Mouse (Mus musculus) lung, postnatal 25 days (tissue): ENCODE measurements around the gene Psmd12.
"Not testable (repeated sequence)": the region's sequence is repeated elsewhere in the genome, so short reads cannot be mapped to it uniquely, and the experiment has no call there.

Experiments used
- DNase-seq: peaks from one replicate; pipeline ENCODE4 v3.0.0; 2022; ENCODE audit warnings: low spot score

Gene Psmd12

GRCm38 (mm10) chr11:107462478-107462877 lies 16.8 kb upstream of the Psmd12 start:
- DNase-seq = no peak

DNA sequence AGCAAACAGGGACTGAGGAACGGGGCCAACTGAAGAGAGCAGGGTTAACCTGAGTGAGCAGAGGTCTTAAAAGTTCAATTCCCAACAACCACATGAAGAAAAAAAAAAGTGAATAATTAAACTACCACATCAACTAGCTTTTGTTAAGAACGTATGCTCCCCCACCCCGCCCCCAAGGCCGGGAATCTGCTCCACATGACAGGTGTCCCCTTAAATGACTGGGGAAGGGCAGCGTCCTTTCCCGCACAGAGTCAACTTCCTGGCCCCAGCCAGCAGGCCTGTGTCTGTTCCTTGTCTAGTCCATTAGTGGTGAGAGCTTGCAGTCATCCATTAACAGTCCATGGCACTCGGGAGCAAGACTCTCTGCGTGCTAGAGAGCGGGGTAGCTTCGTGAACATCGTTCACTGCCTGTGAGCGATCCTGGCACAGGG lies 16.0 kb upstream of the Psmd12 start:
- no peak for DNase-seq

DNA sequence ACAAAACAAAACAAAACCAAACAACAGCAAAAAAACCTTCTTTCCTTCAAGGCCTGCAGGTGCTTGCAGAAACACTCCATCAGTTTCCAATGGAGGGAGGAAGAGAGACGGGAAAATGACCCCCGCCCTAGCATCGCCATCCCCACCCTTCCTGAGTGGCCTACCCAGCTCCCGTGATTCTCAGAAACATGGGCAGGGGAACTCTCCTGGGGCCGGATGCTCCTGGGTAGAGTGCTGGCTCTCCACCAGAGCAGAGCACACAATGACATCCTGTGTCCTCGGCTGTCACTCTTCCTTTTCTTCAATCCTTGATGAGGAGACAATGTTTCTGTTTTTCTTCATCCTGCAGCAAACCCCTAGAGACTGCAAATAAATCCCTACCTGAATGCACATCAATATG lies 15.1 kb upstream of the Psmd12 start:
- DNase-seq = peak; percentile 64

DNA sequence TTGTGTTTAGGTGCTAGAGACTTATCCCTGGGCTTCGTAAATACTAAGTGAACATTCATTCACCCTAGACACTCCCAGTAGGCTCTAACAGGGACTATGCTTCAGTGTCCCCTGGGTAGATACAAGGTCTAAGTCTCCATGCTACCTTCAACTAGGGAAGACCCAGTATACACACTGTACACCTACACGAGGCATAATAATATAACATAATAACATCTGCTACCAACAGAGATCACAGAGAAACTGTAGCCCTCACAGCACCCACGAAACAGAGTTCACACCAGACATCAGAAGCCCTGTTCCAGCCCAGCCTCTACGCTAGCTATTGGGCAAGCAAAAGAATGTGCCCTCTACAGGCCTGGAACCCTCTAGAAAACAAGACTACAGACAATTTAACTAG lies 14.2 kb upstream of the Psmd12 start:
- no peak for DNase-seq

- DNase-seq = no peak
These were observed 13.3 kb upstream of the Psmd12 start for GRCm38 (mm10) chr11:107465969-107466368.

GRCm38 (mm10) chr11:107466611-107467391 lies 12.5 kb upstream of the Psmd12 start:
- no peak for DNase-seq

- DNase-seq = no peak
These were observed 10.8 kb upstream of the Psmd12 start for GRCm38 (mm10) chr11:107468252-107469030.

DNA sequence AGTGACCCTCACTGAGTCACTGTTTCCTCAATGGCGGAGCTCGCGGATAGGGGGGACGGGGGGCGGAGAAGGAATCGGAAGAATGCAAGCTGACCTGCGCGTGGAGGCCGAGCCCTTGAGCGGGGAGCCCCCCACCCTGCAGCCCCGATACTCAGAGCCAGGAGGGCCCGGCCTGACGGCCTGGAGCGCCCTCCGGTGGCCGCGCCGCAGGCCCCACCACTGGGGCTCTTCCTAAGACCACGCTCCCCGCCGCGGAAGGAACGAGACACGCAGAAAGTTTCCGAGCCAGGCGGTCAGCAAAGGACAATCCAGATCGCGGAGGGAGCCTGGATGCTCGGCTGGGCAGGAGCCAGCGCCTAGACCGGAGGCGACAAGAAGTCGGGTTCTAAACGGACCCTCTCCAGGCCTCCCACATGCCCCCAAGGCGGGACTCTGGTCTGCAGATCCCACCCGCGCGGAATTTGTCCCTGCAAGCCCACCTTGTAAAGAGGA lies 10.2 kb upstream of the Psmd12 start:
- peak; percentile 72 for DNase-seq

DNA sequence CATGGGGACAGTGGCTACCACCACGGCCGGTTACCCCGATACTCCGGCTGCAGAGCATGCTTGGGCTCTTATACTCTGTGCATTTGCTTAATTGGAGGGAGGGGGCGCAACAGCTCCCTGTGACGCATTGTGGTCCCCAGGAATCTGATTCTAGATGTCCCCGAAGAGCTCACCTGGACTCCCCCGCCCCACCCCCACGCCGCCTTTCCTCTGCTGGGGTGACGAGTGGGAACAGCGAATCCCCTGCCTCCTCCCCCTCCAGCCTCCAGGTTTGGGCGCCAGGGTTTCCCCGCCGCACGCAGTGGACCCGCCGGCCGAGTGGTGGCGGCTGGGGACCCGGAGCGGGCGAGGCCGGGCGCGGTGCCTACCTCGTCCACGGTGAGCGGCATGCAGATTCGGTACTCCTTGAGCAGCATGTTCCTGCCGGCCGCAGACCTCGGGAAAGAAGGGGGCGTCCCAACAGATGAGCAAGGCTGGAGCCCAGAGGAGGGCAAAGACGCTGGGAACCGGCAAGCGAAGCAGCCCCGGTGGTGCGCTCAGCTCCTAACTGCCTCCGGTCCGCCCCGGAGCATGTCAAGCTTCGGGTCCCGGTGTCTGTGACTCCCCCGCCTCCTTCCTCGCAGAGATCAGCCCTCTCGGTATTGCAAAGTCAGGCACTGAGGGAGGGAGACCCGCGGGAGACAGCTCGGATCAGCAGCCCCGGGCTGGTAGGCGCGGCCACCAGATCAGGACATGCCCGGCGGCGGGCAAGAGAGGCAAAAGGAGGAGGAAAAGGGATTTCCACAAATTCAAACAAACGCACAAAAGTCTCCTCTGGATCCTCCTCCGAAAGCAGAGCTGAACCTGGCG lies 9.5 kb upstream of the Psmd12 start:
- DNase-seq = peak; percentile 47

GRCm38 (mm10) chr11:107470521-107471041 lies 8.7 kb upstream of the Psmd12 start, which contains the start of gene Pitpnc1:
Gene Pitpnc1 (minus strand): TSS chr11:107470699.
- peak; percentile 88 for DNase-seq

- DNase-seq = no peak
These were observed 8.1 kb upstream of the Psmd12 start for GRCm38 (mm10) chr11:107471071-107471720.

DNA sequence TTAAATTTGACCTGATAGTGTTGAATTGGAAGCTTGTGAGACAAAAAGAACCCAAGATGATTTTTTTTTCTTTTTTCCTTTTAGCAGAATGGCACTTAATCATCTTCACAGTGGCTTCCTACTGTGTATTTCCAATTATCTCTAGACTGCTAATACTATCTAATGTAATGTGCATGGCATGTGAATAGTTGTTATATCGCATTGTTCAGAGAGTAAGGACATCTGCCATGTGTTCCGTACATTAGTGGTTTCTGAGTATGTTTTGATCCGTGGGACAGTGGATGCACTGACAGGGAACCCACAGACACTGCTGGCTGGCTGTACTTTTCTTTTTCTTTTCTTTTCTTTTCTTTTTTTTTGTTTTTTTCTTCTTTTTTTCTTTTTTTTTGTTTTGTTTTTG lies 7.0 kb upstream of the Psmd12 start:
- DNase-seq = no peak

DNA sequence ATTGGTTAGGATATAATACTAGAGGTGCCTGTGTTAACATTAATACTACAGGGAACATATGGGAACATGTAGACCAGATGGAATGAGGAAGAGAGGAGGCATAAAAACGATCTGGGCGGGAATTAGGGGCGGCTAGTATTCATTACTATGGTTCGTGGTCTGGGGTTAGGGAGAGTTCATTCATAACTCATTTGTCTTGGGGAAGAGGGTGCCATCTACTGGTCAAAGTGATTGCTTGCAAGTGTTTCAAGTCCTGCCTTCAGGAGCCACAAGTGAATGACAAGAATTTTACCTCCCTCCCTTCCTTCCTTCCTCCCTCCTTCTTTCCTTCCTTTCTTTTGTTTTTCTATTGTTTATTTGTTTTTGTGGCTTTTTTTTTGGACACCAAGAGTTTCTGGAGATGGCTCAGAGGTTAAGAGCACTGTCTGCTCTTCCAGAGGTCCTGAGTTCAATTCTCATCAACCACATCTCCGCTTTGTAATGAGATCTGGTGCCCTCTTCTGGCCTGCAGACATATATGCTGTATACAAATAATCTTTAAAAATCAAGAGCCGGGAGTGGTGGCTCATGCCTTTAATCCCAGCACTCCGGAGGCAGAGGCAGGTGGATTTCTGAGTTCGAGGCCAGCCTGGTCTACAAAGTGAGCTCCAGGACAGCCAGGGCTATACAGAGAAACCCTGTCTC lies 6.0 kb upstream of the Psmd12 start:
- peak; percentile 82 for DNase-seq

GRCm38 (mm10) chr11:107479862-107480203 lies 549 bp downstream of the Psmd12 start:
- DNase-seq = no peak

- DNase-seq = no peak
These were observed 5.1 kb downstream of the Psmd12 start for GRCm38 (mm10) chr11:107484341-107484740.

- no peak for DNase-seq
These were observed 23.5 kb downstream of the Psmd12 start for GRCm38 (mm10) chr11:107502801-107503200.

GRCm38 (mm10) chr11:107504364-107504763 lies 25.1 kb downstream of the Psmd12 start:
- DNase-seq = not testable (repeated sequence)

- DNase-seq = peak; percentile 4
These were observed 27.0 kb downstream of the Psmd12 start for GRCm38 (mm10) chr11:107506260-107506659.

DNA sequence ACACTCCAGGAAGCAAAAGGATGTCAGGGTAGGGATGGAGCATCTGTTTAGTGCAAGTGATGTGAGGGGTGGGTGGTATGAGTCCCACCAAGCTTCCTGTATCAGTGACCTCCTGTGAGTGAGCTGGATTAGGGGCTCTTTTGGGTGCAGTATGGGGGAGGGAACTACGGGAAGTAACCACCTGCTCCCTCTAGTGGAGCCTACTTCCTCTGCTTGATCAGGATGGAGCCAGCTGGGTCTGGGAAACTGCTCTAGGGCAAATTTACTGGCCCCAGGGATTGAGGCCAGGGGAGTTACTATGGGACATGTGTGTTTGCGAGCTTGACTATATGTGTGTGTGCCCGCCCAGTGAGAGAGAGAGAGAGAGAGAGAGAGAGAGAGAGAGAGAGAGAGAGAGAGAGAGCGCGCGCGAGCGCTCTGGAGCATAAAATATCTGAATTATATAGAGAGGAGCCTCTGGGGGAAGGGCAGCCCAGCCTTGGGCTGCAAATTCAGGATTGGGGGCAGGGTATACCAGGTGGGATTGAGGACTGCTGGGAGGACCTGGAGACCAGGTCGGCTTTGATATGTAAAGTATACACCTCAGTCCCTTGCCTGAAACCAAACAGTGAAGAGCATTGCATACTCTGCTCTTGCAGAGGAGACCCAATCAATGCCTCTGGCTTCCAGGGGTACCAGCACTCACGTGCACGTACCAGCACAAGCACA lies 30.5 kb downstream of the Psmd12 start:
- no peak for DNase-seq
